Mouse (Mus musculus): ENCODE measurements around the gene Btbd35f9. TPM values are rescaled to one million over a fixed set of nuclear protein-coding genes. Genes with fewer than 3 reads are reported as not detected.

The Btbd35f9 gene
- total RNA-seq (2023), result not detected

DNA sequence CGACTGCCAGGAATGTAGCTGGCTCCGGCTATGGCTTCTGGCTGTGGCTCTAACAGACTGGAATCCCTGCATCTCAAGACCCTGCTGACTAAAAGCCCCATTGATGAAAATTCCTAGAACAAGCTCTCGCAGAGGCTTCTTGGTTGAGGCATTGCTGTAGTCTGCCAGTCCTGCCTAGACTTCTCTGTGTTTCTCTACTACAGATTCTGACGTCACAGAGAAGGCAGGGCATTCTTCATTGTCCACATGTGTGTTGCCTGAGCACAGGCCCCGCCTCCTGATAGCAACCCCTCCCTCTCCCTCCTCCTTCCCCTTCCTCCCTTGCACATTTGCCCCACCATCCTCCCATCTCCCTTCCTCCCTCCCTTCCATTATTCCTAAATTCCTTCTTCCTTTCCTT, at the start of gene Btbd35f9:
TSS of gene Btbd35f9 (minus strand) at position 101 of the 400 bp plus-strand sequence.

Other genes starting within 250 kb of the Btbd35f9 start
- not detected for gene Btbd35f6, start 205.0 kb downstream of the Btbd35f9 start, total RNA-seq (2023)
- not detected for gene Gm21870, start 174.7 kb downstream of the Btbd35f9 start, total RNA-seq (2023)
- gene Spin2g, start 77.2 kb upstream of the Btbd35f9 start, total RNA-seq (2023), result not detected

All from T-cell, adult 66 days (primary cell).